Mouse (Mus musculus) gastrocnemius, adult 2 months (tissue): ENCODE data around the gene Shroom4. TPM values are rescaled to one million over a fixed set of nuclear protein-coding genes. Genes with fewer than 3 reads are reported as not detected.
"Not testable (repeated sequence)": the region's sequence is repeated elsewhere in the genome, so short reads cannot be mapped to it uniquely, and the experiment has no call there.

Experiments
- DNase-seq: peaks from one replicate; pipeline ENCODE4 v3.0.0; 2022
- H3K27ac ChIP-seq: fragments of 200-600 bp; 2 replicates; pipeline ENCODE4 v1.8.1; 2022; ENCODE audit warnings: mild to moderate bottlenecking
- H3K4me3 ChIP-seq: fragments of 200-600 bp; 2 replicates; pipeline ENCODE4 v1.8.1; 2022; ENCODE audit warnings: mild to moderate bottlenecking, moderate library complexity
- CTCF ChIP-seq: fragments of 200-600 bp; IDR thresholded peaks from 2 replicates; pipeline ENCODE4 v1.8.1; 2022; ENCODE audit warnings: antibody characterized with exemption, mild to moderate bottlenecking, moderate library complexity
- intact Hi-C: fragments of 180-260 bp; cut with DNase I; formaldehyde crosslinking; loops from one replicate; pipeline ENCODE4 v1.15.1; 2025
- total RNA-seq, 2 experiments: library from RNA; stranded (reverse); gene quantifications; 2 replicates each; pipeline ENCODE4 v1.2.3; 2021

Shroom4 gene
- total RNA-seq, 2 experiments from 2014 or later = 4.3 to 5.7 TPM

GRCm38 (mm10) chrX:6435260-6435659 is 35.6 kb downstream of the Shroom4 start:
- Histone ChIP-seq H3K4me3 (no peak overlapping the region), H3K27ac (no peak overlapping the region)
- no peak for TF ChIP-seq CTCF
- no peak for DNase-seq
- intact Hi-C loops = no loop called here

DNA sequence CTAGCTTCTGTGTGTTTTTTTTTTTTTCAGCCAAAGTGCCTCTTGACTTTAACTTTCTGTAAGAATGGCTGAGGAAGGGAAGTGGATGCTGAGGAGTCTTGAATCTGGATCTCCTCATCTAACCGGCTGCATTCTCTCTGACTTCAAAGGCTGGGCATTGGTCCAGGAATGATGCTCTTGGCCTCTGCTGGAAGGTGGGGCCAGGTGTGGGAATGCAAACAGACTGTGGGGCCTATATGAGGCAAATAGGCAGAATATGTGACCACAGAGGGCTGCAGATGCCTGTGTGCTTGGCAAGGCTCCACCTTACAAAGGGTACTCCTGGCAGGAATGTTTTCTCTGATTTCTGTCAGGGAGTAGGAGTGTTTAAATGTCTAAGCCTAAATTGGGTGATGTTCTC is 46.8 kb downstream of the Shroom4 start:
- TF ChIP-seq CTCF = no peak
- no peak overlapping the region for H3K4me3 ChIP-seq
- H3K27ac ChIP-seq = no peak overlapping the region
- no peak for DNase-seq
- intact Hi-C loops = no loop called here

DNA sequence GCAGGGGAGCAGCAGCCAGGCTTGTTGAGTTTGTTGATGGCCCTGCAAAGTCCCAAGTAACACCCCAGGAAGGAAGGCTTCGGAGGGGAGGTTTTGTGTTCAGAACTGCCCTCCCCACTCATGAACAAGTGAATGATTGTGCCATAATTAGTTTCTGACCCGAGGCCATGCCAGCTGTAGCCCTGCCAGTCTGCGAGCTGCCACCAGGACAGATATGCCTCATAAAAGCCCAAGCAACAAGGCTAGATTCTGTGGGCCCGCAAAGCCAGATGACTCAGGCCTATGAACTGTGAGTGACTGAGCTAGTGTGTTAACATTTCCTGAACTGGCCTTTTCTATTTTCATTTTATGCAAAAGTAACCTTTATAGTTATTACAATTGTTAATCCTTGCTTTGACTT is 48.3 kb downstream of the Shroom4 start:
- no peak overlapping the region for H3K27ac ChIP-seq
- intact Hi-C loops = no loop called here
- H3K4me3 ChIP-seq = no peak overlapping the region
- no peak for DNase-seq
- no peak for TF ChIP-seq CTCF

DNA sequence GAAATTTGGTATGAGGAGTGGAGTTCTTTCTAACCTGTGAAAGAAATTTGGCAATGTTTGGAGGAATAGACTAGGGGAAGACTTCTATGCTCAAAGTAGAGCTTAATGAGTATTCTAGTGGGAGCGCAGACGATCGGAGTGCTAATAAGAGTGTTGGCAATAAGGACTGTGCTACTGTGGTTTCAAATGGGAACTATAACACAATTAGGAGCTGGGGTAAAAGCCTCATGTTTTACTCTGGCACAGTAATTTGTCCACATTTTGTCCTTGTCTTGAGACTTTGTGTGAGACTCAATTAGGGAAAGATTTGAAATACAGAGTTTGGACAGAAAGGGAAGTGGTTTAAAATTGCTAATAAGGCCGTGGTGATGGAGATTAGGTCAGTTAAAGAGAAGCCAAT is 53.6 kb downstream of the Shroom4 start:
- TF ChIP-seq CTCF = no peak
- intact Hi-C loops = no loop called here
- DNase-seq = no peak
- Histone ChIP-seq H3K4me3 (no peak overlapping the region), H3K27ac (no peak overlapping the region)

- H3K27ac ChIP-seq, DNase-seq, intact Hi-C loops, H3K4me3 ChIP-seq: not testable (repeated sequence)
Observed at GRCm38 (mm10) chrX:6469251-6469650, 69.6 kb downstream of the Shroom4 start.

- H3K27ac ChIP-seq, H3K4me3 ChIP-seq, DNase-seq, intact Hi-C loops: not testable (repeated sequence)
Observed at GRCm38 (mm10) chrX:6472563-6472962, 72.9 kb downstream of the Shroom4 start.

DNA sequence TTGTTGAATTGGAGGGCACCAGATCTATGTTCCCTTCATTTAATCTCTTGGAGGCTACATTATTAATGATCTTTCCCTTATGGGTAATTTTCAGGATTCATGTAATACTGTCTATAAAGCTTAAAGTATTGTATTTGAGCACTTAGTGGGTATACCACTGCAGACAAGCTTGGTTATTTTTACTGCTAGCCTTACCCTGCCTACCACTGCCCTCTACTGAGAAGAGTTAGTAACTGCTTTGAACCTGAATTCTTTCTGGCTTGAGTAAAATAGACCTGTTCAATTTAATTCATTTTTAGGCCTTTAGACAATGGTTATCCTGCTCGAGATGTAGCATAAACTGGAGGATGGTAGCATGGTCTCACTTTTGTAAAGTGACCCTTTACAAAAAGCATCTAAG is 75.5 kb downstream of the Shroom4 start:
- Histone ChIP-seq H3K27ac (no peak overlapping the region), H3K4me3 (no peak overlapping the region)
- TF ChIP-seq CTCF = peak; percentile 63
- no peak for DNase-seq
- intact Hi-C loops = loop anchor here (2.0 kb wide), 1 partner anchor 214 kb away; no protein-coding TSS in a partner anchor

- intact Hi-C loops = no loop called here
- no peak overlapping the region for H3K27ac ChIP-seq
- no peak overlapping the region for H3K4me3 ChIP-seq
- peak; percentile 44 for TF ChIP-seq CTCF
- no peak for DNase-seq
Observed at GRCm38 (mm10) chrX:6482268-6482667, 82.6 kb downstream of the Shroom4 start.

- no peak for DNase-seq
- TF ChIP-seq CTCF = no peak
- intact Hi-C loops = no loop called here
- no peak overlapping the region for H3K27ac ChIP-seq
- H3K4me3 ChIP-seq = no peak overlapping the region
Observed at GRCm38 (mm10) chrX:6483817-6484216, 84.2 kb downstream of the Shroom4 start.

GRCm38 (mm10) chrX:6490433-6490832 is 90.8 kb downstream of the Shroom4 start:
- no peak overlapping the region for H3K4me3 ChIP-seq
- intact Hi-C loops = no loop called here
- no peak for TF ChIP-seq CTCF
- DNase-seq = no peak
- H3K27ac ChIP-seq = no peak overlapping the region

DNA sequence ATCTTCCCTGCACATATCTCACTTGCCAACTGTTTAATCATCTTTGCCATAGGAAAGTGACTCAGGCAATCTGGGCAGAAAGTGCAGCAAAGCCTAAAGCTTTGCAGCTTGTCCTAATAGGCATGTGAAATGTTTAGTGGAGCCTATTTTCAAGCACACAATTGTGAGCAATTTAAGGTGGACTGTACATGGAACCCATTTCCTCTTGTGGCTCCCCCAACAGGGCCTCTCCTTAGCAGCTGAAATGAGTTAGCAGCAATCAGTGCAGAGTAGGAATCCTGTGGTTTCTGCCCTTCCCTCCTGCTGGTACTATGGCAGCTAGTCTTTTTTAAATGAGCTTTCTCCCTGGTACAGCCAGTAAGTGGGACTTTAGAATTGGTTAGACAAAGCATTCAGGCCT is 95.8 kb downstream of the Shroom4 start:
- no peak overlapping the region for H3K4me3 ChIP-seq
- intact Hi-C loops = no loop called here
- no peak for TF ChIP-seq CTCF
- no peak overlapping the region for H3K27ac ChIP-seq
- no peak for DNase-seq

DNA sequence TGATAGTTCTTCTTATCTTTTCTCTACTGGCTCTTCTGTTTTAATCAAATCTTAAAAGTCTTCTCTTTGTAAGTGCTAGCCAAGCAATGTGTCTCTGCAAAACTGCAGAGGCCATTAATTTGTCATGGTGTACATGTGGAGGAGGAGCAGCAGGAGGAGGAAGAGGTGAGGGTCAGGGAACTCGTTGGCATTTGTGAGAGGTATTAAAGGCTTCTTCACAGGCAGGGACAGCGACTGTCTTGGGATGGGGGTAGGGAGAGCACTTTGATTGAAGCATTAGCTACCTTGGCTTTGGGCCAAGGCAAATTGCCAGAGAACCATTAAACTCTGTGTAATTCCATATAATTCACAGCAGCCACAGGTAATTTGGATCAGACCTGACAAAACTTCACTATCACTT is 96.7 kb downstream of the Shroom4 start:
- TF ChIP-seq CTCF = no peak
- DNase-seq = no peak
- Histone ChIP-seq H3K27ac (no peak overlapping the region), H3K4me3 (no peak overlapping the region)
- intact Hi-C loops = no loop called here

- no peak for TF ChIP-seq CTCF
- Histone ChIP-seq H3K4me3 (no peak overlapping the region), H3K27ac (no peak overlapping the region)
- no peak for DNase-seq
- intact Hi-C loops = no loop called here
Observed at GRCm38 (mm10) chrX:6501850-6502249, 102.2 kb downstream of the Shroom4 start.

DNA sequence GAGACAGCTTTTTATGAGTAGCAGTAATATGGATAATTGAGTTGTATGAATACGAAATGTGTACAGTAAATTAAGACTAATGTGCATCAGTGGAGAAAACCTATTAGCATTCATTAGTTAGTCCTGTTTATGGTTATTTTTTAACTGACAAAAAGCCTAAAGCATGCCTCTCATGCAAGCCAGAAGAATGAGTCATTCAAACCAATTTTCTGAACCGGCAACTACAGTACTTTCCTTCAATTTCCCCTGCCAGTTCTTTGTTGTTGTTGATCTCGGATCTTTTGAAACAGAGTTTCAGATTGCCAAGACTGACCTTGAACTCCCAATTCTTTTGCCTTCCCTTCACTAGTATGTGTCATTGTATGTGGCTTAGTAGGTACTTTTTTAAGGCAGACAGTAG is 117.6 kb downstream of the Shroom4 start:
- no peak overlapping the region for H3K27ac ChIP-seq
- no peak for TF ChIP-seq CTCF
- H3K4me3 ChIP-seq = no peak overlapping the region
- no peak for DNase-seq
- intact Hi-C loops = no loop called here

DNA sequence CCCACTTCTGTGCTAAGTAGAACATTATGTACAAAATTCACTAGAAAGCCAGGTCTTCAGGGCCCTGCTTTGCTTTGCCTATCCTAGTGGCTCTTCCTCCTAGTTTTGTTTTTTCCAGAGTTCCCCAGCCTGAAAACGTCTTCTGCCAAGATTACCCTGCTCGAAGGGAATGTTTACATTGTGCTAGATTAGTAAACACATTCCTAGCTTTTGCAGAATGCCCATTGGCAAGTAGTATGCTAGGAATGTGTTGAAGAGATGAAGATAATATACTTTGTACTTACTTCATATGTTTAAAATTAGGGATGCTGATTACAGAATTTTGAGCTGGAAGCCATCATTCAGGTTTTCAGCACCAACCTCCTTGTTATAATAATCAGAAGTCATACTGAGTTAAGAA is 118.8 kb downstream of the Shroom4 start:
- H3K4me3 ChIP-seq = no peak overlapping the region
- no peak for TF ChIP-seq CTCF
- no peak for DNase-seq
- H3K27ac ChIP-seq = no peak overlapping the region
- intact Hi-C loops = no loop called here
